Mouse (Mus musculus): ENCODE measurements at regions not wholly inside any gene's neighbourhood (a gene's known extent, or its start where the extent isn't known, plus 50 kb on each side); places are given as distances from the start of the nearest gene placed in this dataset.

DNA sequence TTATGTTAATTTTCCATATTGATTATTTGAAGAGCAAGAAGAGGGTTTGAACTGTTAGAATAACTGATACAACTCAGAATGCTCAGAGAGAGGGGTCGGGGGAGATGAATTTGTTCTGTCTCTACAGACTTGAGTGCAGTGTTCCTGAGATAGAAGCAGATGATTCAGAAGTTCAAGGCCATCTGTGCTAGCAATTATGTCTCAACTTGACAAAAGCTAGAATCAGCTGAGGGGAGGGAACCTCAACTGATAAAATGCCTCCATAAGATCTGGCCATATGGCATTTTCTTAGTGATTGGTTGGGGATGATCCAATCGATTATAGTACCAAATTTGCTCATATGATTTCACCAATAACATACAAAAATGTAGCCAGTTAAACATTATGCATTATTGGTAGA lies 914.9 kb downstream of the Tecrl start:
- TF ChIP-seq CTCF (IDR thresholded peaks at IDR 0.05; ENCODE audit: control insufficient read depth, insufficient read depth, insufficient read length), result no peak
- no peak for TF ChIP-seq MAX (IDR thresholded peaks at IDR 0.05)
- TF ChIP-seq MYOD1 (IDR thresholded peaks at IDR 0.05; ENCODE audit: control insufficient read depth, insufficient read length, low read depth), result no peak
- TF ChIP-seq CEBPB (IDR thresholded peaks at IDR 0.05; ENCODE audit: low read depth), result no peak
- TF ChIP-seq USF1 (IDR thresholded peaks at IDR 0.05; ENCODE audit: low read depth), result no peak
- TF ChIP-seq MYOG (IDR thresholded peaks at IDR 0.05; ENCODE audit: control insufficient read depth, extremely low read depth, insufficient read length), result no peak

Measured in C2C12 (cell line).